Mouse (Mus musculus) forebrain, embryonic 13.5 days (tissue): ENCODE data around the gene Pbx4. TPM values are rescaled to one million over a fixed set of nuclear protein-coding genes. Genes with fewer than 3 reads are reported as not detected.
A peak's percentile ranks its signal among the peaks of the same experiment; 100 is the strongest.

Experiments used
- ATAC-seq: fragments of 200-750 bp; cut with Nextera tagmentation; 2 replicates; pipeline ENCODE4 v1.8.0; 2017
- H3K27ac ChIP-seq: fragments of 300-500 bp; sonication (generic); 2 replicates; pipeline ENCODE4 v1.5.1; 2015; ENCODE audit warnings: inconsistent platforms, mild to moderate bottlenecking, moderate library complexity
- H3K27me3 ChIP-seq: fragments of 300-500 bp; sonication (generic); 2 replicates; pipeline ENCODE4 v1.6.1; 2015; ENCODE audit warnings: mild to moderate bottlenecking, inconsistent platforms
- H3K36me3 ChIP-seq: fragments of 300-500 bp; sonication (generic); 2 replicates; pipeline ENCODE4 v1.6.1; 2015; ENCODE audit warnings: mild to moderate bottlenecking, inconsistent platforms; ENCODE audit not compliant: poor library complexity, severe bottlenecking
- H3K4me1 ChIP-seq: fragments of 300-500 bp; sonication (generic); 2 replicates; pipeline ENCODE4 v1.6.1; 2015; ENCODE audit warnings: inconsistent platforms
- H3K4me2 ChIP-seq: fragments of 300-500 bp; sonication (generic); 2 replicates; pipeline ENCODE4 v1.6.1; 2015; ENCODE audit warnings: inconsistent platforms, mild to moderate bottlenecking, moderate library complexity
- H3K4me3 ChIP-seq: fragments of 300-500 bp; sonication (generic); 2 replicates; pipeline ENCODE4 v1.5.1; 2015; ENCODE audit warnings: mild to moderate bottlenecking, inconsistent platforms
- H3K9ac ChIP-seq: fragments of 300-500 bp; sonication (generic); 2 replicates; pipeline ENCODE4 v1.6.1; 2015; ENCODE audit warnings: mild to moderate bottlenecking, inconsistent platforms
- H3K9me3 ChIP-seq: fragments of 300-500 bp; sonication (generic); replicated peaks from 2 replicates; pipeline ENCODE4 v1.6.1; 2016; ENCODE audit warnings: inconsistent platforms
- WGBS: fragments of 180-500 bp; shearing (Covaris S2); methylation state at CpG from one replicate; pipeline ENCODE4 v1.1.7; 2015; 5-methylcytosine and 5-hydroxymethylcytosine counted together
- polyA plus RNA-seq: library from polyadenylated mRNA; unstranded; fragments of >200 nt; fragmentation: Nextera tagmentation; extraction: Ambion mirVana; gene quantifications from 2 replicates; pipeline ENCODE4 v1.2.1, GENCODE M21; 2015

Pbx4 gene
- polyA plus RNA-seq, 1 experiment from 2014 or later: 63.5 TPM

DNA sequence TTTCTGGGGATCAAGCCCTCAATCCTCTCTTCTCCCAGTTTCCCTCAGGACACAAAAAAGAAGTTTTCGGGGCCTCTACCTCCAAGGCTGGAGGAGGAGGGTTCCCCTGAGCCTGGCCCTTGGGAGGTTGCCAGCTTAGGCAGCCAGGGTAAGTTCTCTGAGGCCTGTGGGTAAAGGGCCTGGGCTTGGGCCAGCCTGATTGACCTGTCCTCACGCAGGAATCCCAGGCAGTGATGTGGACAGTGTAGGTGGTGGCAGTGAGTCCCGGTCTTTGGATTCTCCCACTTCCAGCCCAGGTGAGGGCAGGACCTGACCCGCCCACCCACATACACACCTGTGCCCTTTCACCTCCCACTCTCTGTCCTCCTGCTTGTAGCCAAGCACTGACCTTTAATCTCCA lies 16.9 kb upstream of the Pbx4 start:
- Histone ChIP-seq H3K27me3 (no peaks in the 10 kb centered on the region), H3K36me3 (peaks cover 79% of the 10 kb centered on the region), H3K4me2 (no peak overlapping the region), H3K9ac (no peak overlapping the region), H3K4me3 (no peak overlapping the region), H3K9me3 (no peaks in the 10 kb centered on the region), H3K27ac (no peak overlapping the region), H3K4me1 (no peaks in the 10 kb centered on the region; the same call in 1 of the 2 replicates)
- 95% methylated on average over 4 of the region's 4 CpGs for WGBS
- ATAC-seq: no peak

DNA sequence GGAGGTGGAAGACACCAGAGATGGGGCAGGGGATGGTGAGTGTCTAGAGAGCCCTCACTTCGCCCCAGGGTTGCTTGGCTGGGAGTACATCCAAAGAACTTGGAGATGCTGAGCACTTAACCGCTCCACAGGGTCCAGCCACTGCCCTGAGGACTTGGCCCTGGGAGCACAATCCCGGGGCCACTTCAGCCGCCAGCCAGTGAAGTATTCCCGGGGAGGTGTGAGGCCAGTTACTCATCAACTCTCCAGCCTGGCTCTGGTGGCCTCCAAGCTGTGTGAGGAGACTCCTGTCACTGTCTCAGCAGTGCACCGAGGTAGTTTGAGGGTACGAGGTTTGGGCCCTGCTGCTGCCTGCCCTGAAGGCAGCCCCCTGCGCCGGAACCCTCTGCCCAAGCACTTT lies 11.8 kb upstream of the Pbx4 start:
- Histone ChIP-seq H3K9ac (no peak overlapping the region), H3K27ac (no peak overlapping the region), H3K4me2 (no peak overlapping the region), H3K27me3 (0 out of 2 replicates have a peak, but pooled peaks cover 3% of the 10 kb centered on the region), H3K36me3 (peaks cover 53% of the 10 kb centered on the region), H3K4me1 (peaks cover 31% of the 10 kb centered on the region), H3K9me3 (no peaks in the 10 kb centered on the region), H3K4me3 (no peak overlapping the region)
- ATAC-seq: no peak
- 91% methylated on average over 9 of the region's 9 CpGs for WGBS

GRCm38 (mm10) chr8:69821971-69822385 lies 10.3 kb upstream of the Pbx4 start:
- Histone ChIP-seq H3K4me2 (peak overlapping the region; percentile 81), H3K36me3 (peaks cover 49% of the 10 kb centered on the region), H3K4me3 (peak overlapping the region; percentile 62), H3K27me3 (0 out of 2 replicates have a peak, but pooled peaks cover 3% of the 10 kb centered on the region), H3K9ac (peak overlapping the region; percentile 80), H3K9me3 (no peaks in the 10 kb centered on the region), H3K4me1 (peaks cover 33% of the 10 kb centered on the region), H3K27ac (peak overlapping the region; percentile 61; the same call in 1 of the 2 replicates)
- 0% methylated on average over 16 of the region's 22 CpGs for WGBS
- peak; percentile 59 for ATAC-seq

- Histone ChIP-seq H3K27ac (peak within 1 kb of the TSS; percentile 61), H3K9me3 (no peaks in the 10 kb centered on the region), H3K9ac (peak within 1 kb of the TSS; percentile 80), H3K4me3 (peak within 1 kb of the TSS; percentile 62), H3K4me1 (peaks cover 33% of the 10 kb centered on the region), H3K36me3 (peaks cover 46% of the 10 kb centered on the region), H3K4me2 (peak within 1 kb of the TSS; percentile 81), H3K27me3 (0 out of 2 replicates have a peak, but pooled peaks cover 3% of the 10 kb centered on the region)
- WGBS: under 1% methylated on average over 29 of the region's 35 CpGs
- ATAC-seq: peak; percentile 73
Measured at GRCm38 (mm10) chr8:69822386-69823191, 9.7 kb upstream of the Pbx4 start, which contains the start of gene Lpar2. TSS of gene Lpar2 (plus strand) at chr8:69822429.

DNA sequence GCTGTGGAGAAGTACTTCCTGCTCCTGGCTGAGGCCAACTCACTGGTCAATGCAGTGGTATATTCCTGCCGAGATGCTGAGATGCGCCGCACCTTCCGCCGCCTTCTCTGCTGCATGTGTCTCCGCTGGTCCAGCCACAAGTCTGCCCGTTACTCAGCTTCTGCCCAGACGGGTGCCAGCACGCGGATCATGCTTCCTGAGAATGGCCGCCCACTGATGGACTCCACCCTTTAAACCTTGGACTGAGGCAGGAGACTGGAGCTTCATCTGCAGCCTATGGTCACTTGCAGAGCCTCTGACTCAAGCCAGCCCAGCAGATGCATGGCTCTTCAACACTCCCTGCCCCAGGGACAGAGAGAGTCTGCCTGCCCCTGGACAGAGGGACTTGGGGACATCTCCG lies 5.9 kb upstream of the Pbx4 start:
- Histone ChIP-seq H3K4me1 (peaks cover 33% of the 10 kb centered on the region), H3K36me3 (peaks cover 48% of the 10 kb centered on the region), H3K4me2 (no peak overlapping the region), H3K27ac (no peak overlapping the region), H3K9me3 (no peaks in the 10 kb centered on the region), H3K4me3 (no peak overlapping the region), H3K9ac (no peak overlapping the region), H3K27me3 (no peaks in the 10 kb centered on the region)
- no peak for ATAC-seq
- 93% methylated on average over 12 of the region's 12 CpGs for WGBS

DNA sequence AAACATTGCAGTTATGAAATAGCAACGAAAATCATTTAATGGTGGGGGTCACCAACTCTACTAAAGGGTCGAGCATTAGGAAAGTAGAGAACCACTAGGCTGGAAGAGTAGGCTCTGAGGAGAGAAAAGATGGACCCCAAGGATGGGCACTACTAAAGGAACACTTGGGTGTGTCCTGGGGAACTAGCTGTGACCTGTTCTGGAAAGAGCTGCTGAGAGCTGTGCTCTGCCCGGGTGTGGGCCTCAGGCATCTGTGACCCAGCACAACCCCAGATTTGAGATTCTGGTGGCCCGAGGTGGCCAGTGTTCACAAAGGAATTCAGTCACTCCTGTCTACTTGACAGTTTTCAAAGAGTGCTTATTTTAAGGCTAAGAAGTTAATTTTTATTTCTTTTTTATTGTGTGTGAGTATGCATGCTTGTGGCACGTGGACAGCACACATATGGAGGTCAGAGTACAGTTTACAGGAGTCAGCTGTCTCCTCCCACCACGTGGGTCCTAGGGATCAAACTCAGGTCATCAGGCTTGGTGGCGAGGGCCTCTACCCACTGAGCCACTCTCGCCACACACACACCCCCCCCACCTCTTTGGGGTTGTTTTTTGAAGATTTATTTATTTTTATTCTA lies 4.9 kb downstream of the Pbx4 start:
- H3K27me3 ChIP-seq: no peaks in the 10 kb centered on the region
- ATAC-seq: no peak

DNA sequence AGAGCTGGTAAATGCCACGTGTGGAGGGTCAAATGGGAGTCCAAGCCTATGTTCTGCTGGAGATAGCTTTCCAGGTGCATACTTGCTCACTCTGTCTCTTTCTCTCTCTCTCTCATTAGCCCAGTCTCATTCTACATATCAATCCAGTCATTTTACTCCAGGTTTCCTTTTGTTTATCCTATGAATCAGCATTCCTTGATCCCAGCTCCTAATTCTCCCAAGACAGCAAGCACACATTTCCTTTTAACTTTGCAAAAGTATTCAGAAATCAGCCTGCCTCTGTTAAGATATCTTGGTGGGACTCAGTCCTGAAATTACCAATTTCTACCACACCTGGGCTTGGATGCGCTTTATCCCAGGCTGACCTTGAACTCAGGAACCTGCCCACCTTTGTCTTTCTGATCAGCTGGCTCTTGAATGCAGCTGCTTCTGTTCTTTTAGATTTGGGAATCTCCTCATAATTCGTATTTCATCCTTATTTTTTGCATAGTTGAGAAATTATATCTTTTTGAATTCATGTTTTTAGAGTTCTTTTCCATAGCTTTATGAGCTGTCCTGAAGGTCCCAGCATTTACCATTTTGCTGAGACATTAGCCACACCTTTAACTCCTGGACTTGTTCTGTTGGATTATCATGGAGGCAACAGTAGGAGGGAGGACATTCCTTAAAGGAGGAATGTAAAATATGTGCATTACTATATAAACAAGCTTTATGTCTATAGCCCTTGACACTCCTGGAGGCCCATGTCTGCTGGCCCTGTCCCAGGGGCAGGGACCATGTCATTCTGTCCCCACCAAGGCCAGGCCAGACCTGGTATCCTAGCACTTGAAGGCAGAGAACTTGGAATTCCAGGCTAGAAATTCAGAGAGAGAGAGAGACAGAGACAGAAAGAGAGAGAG lies 15.1 kb downstream of the Pbx4 start:
- no peak overlapping the region for H3K4me3 ChIP-seq
- H3K27ac ChIP-seq: no peak overlapping the region
- no peak for ATAC-seq
- no peak overlapping the region for H3K4me2 ChIP-seq
- H3K27me3 ChIP-seq: no peaks in the 10 kb centered on the region
- H3K9ac ChIP-seq: no peak overlapping the region
- peaks cover 19% of the 10 kb centered on the region for H3K36me3 ChIP-seq
- no peaks in the 10 kb centered on the region for H3K4me1 ChIP-seq
- 80% methylated on average over 3 of the region's 3 CpGs for WGBS
- no peaks in the 10 kb centered on the region for H3K9me3 ChIP-seq

More for the DNA sequence above, 4.9 kb downstream of the Pbx4 start:
- no peak overlapping the region for H3K4me3 ChIP-seq
- H3K36me3 ChIP-seq: peaks cover 23% of the 10 kb centered on the region; the same call in 1 of the 2 replicates
- 84% methylated on average over 8 of the region's 8 CpGs for WGBS
- no peak overlapping the region for H3K9ac ChIP-seq
- H3K4me2 ChIP-seq: no peak overlapping the region
- no peaks in the 10 kb centered on the region for H3K9me3 ChIP-seq
- peaks cover 18% of the 10 kb centered on the region for H3K4me1 ChIP-seq
- H3K27ac ChIP-seq: no peak overlapping the region

DNA sequence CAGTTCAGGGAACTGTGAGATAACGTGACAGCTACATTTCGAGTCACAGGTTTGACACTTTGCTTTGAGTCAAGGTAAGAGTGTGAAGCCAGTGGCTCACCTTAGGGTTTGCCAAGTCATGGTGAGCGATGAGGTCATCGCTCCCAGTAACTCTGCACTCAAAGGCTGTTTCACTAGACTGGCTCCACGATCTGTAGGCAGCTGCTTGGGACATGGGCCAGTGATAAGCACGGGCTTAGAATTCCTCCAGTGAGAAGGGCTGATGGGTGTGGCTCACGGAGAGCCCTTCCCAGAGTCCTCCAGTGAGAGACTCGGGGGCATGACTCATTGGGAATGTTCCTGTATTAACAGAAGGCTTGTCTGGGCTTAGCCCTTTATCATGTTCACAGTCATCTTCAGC lies 16.7 kb downstream of the Pbx4 start:
- Histone ChIP-seq H3K27me3 (no peaks in the 10 kb centered on the region), H3K9ac (no peak overlapping the region), H3K9me3 (no peaks in the 10 kb centered on the region), H3K36me3 (peaks cover 20% of the 10 kb centered on the region), H3K4me3 (no peak overlapping the region), H3K4me1 (no peaks in the 10 kb centered on the region), H3K4me2 (no peak overlapping the region), H3K27ac (no peak overlapping the region)
- 94% methylated on average over 8 of the region's 8 CpGs for WGBS
- ATAC-seq: no peak

- no peak for ATAC-seq
- H3K9me3 ChIP-seq: no peaks in the 10 kb centered on the region
- no peaks in the 10 kb centered on the region for H3K4me1 ChIP-seq
- no peak overlapping the region for H3K4me3 ChIP-seq
- H3K27ac ChIP-seq: no peak overlapping the region
- peaks cover 20% of the 10 kb centered on the region for H3K36me3 ChIP-seq
- no peak overlapping the region for H3K9ac ChIP-seq
- H3K4me2 ChIP-seq: no peak overlapping the region
- H3K27me3 ChIP-seq: no peaks in the 10 kb centered on the region
- WGBS: 46% methylated on average over 3 of the region's 3 CpGs
Measured at GRCm38 (mm10) chr8:69849899-69850298, 17.6 kb downstream of the Pbx4 start.

DNA sequence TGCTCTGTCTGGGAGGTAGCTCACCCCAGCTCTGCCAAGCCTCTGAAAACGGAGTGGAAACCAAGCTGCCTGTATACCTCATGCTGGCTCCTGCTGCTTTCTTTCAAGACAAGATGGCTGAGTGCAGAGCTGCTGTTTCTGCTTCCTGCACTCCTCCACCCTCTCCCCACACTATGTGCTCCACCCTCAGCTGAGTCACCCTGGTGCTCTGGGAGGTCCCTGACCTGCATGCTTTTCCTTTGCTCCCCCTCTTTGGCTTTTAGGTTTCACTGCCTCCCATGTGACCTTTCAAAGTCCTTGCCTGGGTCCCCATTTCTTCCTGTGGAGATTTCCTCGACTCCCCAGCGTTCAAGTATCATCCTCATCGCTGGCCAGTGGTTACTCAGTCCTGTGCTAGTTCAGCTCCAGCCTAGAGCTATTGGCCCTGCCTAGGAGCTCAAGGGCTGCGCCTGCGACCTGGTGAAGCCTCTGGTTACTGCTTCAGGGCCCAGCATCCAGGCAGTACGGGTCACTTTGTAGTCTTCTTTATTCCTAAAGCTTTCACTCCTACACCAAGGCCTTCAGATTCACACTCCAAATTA lies 18.7 kb downstream of the Pbx4 start:
- H3K4me2 ChIP-seq: no peak overlapping the region
- H3K36me3 ChIP-seq: peaks cover 20% of the 10 kb centered on the region
- 88% methylated on average over 7 of the region's 7 CpGs for WGBS
- no peak for ATAC-seq
- no peak overlapping the region for H3K4me3 ChIP-seq
- H3K9me3 ChIP-seq: no peaks in the 10 kb centered on the region
- no peaks in the 10 kb centered on the region for H3K27me3 ChIP-seq
- H3K4me1 ChIP-seq: no peaks in the 10 kb centered on the region
- no peak overlapping the region for H3K9ac ChIP-seq
- H3K27ac ChIP-seq: no peak overlapping the region

DNA sequence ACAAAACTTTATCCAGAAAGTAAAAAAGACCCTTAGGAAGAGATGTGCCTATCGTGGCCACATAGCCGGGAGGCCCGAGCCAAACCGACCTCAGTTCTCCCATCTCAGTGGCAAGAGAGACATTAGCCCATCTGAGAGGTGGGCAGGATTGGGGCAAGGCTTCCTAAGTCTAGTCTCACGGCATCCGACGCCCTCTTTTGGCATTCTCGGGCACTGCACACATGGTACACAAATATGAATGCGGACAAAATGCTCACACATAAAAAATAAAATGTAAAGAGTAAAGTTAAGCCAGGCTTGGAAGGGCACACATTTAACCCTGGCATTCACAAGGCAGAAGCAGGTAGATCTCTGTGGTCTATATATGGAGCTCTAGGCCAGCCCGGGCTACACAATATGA lies 21.6 kb downstream of the Pbx4 start:
- Histone ChIP-seq H3K27me3 (no peaks in the 10 kb centered on the region), H3K27ac (no peak overlapping the region), H3K36me3 (peaks cover 21% of the 10 kb centered on the region), H3K4me1 (no peaks in the 10 kb centered on the region), H3K9me3 (no peaks in the 10 kb centered on the region), H3K4me2 (no peak overlapping the region), H3K9ac (no peak overlapping the region), H3K4me3 (no peak overlapping the region)
- no peak for ATAC-seq
- WGBS: 95% methylated on average over 10 of the region's 10 CpGs
